Mouse (Mus musculus) B cell, adult 67 days (primary cell): ENCODE measurements around the gene Olfr346. TPM values are rescaled to one million over a fixed set of nuclear protein-coding genes. Genes with fewer than 3 reads are reported as not detected.

Source experiments
- total RNA-seq, 2 experiments: library from RNA; stranded (reverse); gene quantifications; 4 replicates each; pipeline ENCODE4 v1.2.4; 2023

The Olfr346 gene
- not detected for total RNA-seq

GRCm38 (mm10) chr2:36685488-36685887 is at the start of gene Olfr346:
Gene Olfr346, plus strand, starts transcription at chr2:36685788.

GRCm38 (mm10) chr2:36639741-36640140 is 45.8 kb upstream of the Olfr346 start, which contains the start of gene Olfr345:
Gene Olfr345, plus strand, starts transcription at chr2:36640041.

GRCm38 (mm10) chr2:36731602-36732001 is 46.0 kb downstream of the Olfr346 start, which contains the start of gene Olfr347:
Gene Olfr347, plus strand, starts transcription at chr2:36731902.

Other genes with a start within 250 kb of the Olfr346 start
- gene Olfr340, start 233.2 kb upstream of the Olfr346 start, total RNA-seq = not detected
- not detected for gene Olfr341, start 203.3 kb upstream of the Olfr346 start, total RNA-seq
- gene Olfr342, start 160.8 kb upstream of the Olfr346 start, total RNA-seq = not detected
- gene Olfr344, start 119.1 kb upstream of the Olfr346 start, total RNA-seq = not detected
- not detected for gene Olfr345, start 45.7 kb upstream of the Olfr346 start, total RNA-seq
- gene Olfr347, start 46.1 kb downstream of the Olfr346 start, total RNA-seq = not detected
- gene Olfr348, start 98.5 kb downstream of the Olfr346 start, total RNA-seq = not detected
- gene Olfr50, start 104.8 kb downstream of the Olfr346 start, total RNA-seq = not detected
- not detected for gene Olfr3, start 131.2 kb downstream of the Olfr346 start, total RNA-seq
- not detected for gene Olfr350, start 160.5 kb downstream of the Olfr346 start, total RNA-seq
- gene Olfr351, start 176.9 kb downstream of the Olfr346 start, total RNA-seq = not detected
- not detected for gene Olfr352, start 182.7 kb downstream of the Olfr346 start, total RNA-seq
- gene Olfr353, start 207.1 kb downstream of the Olfr346 start, total RNA-seq = not detected
- not detected for gene Olfr354, start 219.9 kb downstream of the Olfr346 start, total RNA-seq
- not detected for gene Olfr355, start 243.1 kb downstream of the Olfr346 start, total RNA-seq